Mouse (Mus musculus): ENCODE results near the gene Asb14.

GRCm38 (mm10) chr14:26894392-26894791 is at the start of gene Asb14:
- TF ChIP-seq POLR2A (IDR thresholded peaks at IDR 0.05; ENCODE audit: borderline replicate concordance, low read depth, low read length), result no peak
- TF ChIP-seq CTCF (IDR thresholded peaks at IDR 0.05; ENCODE audit: low read depth, low read length), result no peak

All from bone marrow macrophage, adult 2 months (primary cell).